8 mouse cellular contexts compared by ENCODE assay signal in genomic region chr4:137844656-137845055, GRCm38 (mm10). TPM values are rescaled to one million over a fixed set of nuclear protein-coding genes. Genes with fewer than 3 reads are reported as not detected.
DNase-seq lines count a peak whose midpoint lies in the region; ATAC-seq and TF ChIP-seq lines count a peak whose summit lies in the region.

No protein-coding gene starts in this region.

- WGBS in spleen, adult 2 months, result 28% methylated on average over 11 of the region's 11 CpGs

- no peaks in the 10 kb centered on the region for H3K9me3 ChIP-seq in ES-Bruce4 (replicated peaks; ENCODE audit: control insufficient read depth, insufficient read depth, low read length, poor library complexity, severe bottlenecking)

- H3K4me3 ChIP-seq in ES-Bruce4 (ENCODE audit: low read depth, low read length), result no peak overlapping the region
- no peak overlapping the region for H3K4me3 ChIP-seq in spleen, adult 2 months (ENCODE audit: extremely low read depth, insufficient read depth, insufficient read length)

- no peak overlapping the region for H3K27ac ChIP-seq in ES-Bruce4 (ENCODE audit: insufficient read depth, low read length)
- H3K27ac ChIP-seq in spleen, adult 2 months (ENCODE audit: insufficient read depth, low read length), result no peak overlapping the region

- no peaks in the 10 kb centered on the region for H3K27me3 ChIP-seq in ES-Bruce4 (ENCODE audit: control insufficient read depth, insufficient read depth, low read length, poor library complexity, severe bottlenecking)
- no peaks in the 10 kb centered on the region for H3K27me3 ChIP-seq in spleen, adult 2 months (ENCODE audit: control insufficient read depth, insufficient read depth, low read length)

- no peak for TF ChIP-seq POLR2A in ES-Bruce4 (IDR thresholded peaks at IDR 0.05; ENCODE audit: insufficient read depth, low read length)
- TF ChIP-seq POLR2A in spleen, adult 2 months (IDR thresholded peaks at IDR 0.05; ENCODE audit: low read depth, low read length), result no peak

- no peaks in the 10 kb centered on the region for H3K36me3 ChIP-seq in ES-Bruce4 (ENCODE audit: control insufficient read depth, insufficient read depth, low read length, poor library complexity, severe bottlenecking)
- no peaks in the 10 kb centered on the region for H3K36me3 ChIP-seq in spleen, adult 2 months (ENCODE audit: control insufficient read depth, insufficient read depth, low read length)

- peak; percentile 71 to 88 for DNase-seq in adrenal gland, adult (ENCODE audit: inconsistent age in 2 of 2, low spot score in 1 of 2)
- DNase-seq in adrenal gland, adult 8-10 months, result no peak
- peak; percentile 73 for DNase-seq in cerebellum, adult 9-11 months
- peak; percentile 72 to 76 for DNase-seq in gastrocnemius, postnatal 36 days
- DNase-seq in layer of hippocampus, postnatal 10 days (ENCODE audit: low spot score in 2 of 2), result peak; percentile 76 to 85
- DNase-seq in spleen, adult 2 months (ENCODE audit: low read depth in 1 of 2, low spot score in 2 of 2), result peak in 1 of 2 experiments; percentile 64

- no peak for TF ChIP-seq EP300 in ES-Bruce4 (IDR thresholded peaks at IDR 0.05; ENCODE audit: insufficient read depth, low read depth, low read length)

- peak; percentile 83 for ATAC-seq in megakaryocyte progenitor cell, adult 5-6 weeks (replicated peaks; ENCODE audit: poor library complexity)

- no peak overlapping the region for H3K9ac ChIP-seq in ES-Bruce4 (ENCODE audit: low read depth, poor library complexity, severe bottlenecking)

- peak; percentile 92 for TF ChIP-seq CTCF in ES-Bruce4 (IDR thresholded peaks at IDR 0.05; ENCODE audit: low read depth, low read length)
- TF ChIP-seq CTCF in spleen, adult 2 months (IDR thresholded peaks at IDR 0.05; ENCODE audit: extremely low read depth, insufficient read depth, insufficient read length, insufficient replicate concordance), result peak; percentile 90; the same call in 1 of the 2 replicates

- intact Hi-C loops in gastrocnemius, postnatal 36 days (cut with DNase I), result loop anchor here (1.0 kb wide), 1 partner anchor 108 kb away; no protein-coding TSS in a partner anchor

- no peaks in the 10 kb centered on the region for H3K4me1 ChIP-seq in ES-Bruce4 (ENCODE audit: control insufficient read depth, insufficient read depth, low read length)
- no peaks in the 10 kb centered on the region for H3K4me1 ChIP-seq in spleen, adult 2 months (ENCODE audit: control insufficient read depth, insufficient read depth, insufficient read length)

RNA-seq across cellular contexts. Expression of gene Ece1, which starts 17.4 kb away (rescaled TPM):
- 100 to 1,000 TPM; 248 to 380 (median 315) TPM for total RNA-seq in adrenal gland, adult 8-10 months (2022)
- polyA plus RNA-seq in ES-Bruce4 (2011; ENCODE audit: insufficient read depth, insufficient read length, low read depth, missing spikeins), result 28.3 and 35.5 TPM in 2 replicates
- total RNA-seq in gastrocnemius, postnatal 36 days (2021), result 10 to 100 TPM; 57.9 to 67.9 TPM
- 10 to 100 TPM; 55.7 to 67.8 TPM for total RNA-seq in layer of hippocampus, postnatal 10 days (2021)
- 6.2 and 7.3 TPM in 2 replicates for total RNA-seq in megakaryocyte progenitor cell, adult 5-6 weeks (2015)
- 2.9 and 3.2 TPM in 2 replicates for total RNA-seq in megakaryocyte progenitor cell, adult 5-6 weeks (2017)
- 17.3 and 18.4 TPM in 2 replicates for polyA plus RNA-seq in spleen, adult 2 months (2012; rRNA removed)

RNA-seq across cellular contexts. Expression of gene Alpl, which starts 48.5 kb away (rescaled TPM):
- total RNA-seq in adrenal gland, adult 8-10 months (2022), result 100 to 1,000 TPM in 2 of 4 experiments, 1 to 10 TPM in 2; 5.0 to 180 (median 83.0) TPM
- polyA plus RNA-seq in ES-Bruce4 (2011; ENCODE audit: insufficient read depth, insufficient read length, low read depth, missing spikeins), result 133 and 158 TPM in 2 replicates
- total RNA-seq in gastrocnemius, postnatal 36 days (2021), result 10 to 100 TPM; 14.1 to 15.9 TPM
- 1 to 10 TPM; 6.0 to 7.4 TPM for total RNA-seq in layer of hippocampus, postnatal 10 days (2021)
- total RNA-seq in megakaryocyte progenitor cell, adult 5-6 weeks (2015), result not detected in 2 replicates
- total RNA-seq in megakaryocyte progenitor cell, adult 5-6 weeks (2017), result not detected in 2 replicates
- polyA plus RNA-seq in spleen, adult 2 months (2012; rRNA removed), result 6.2 and 8.3 TPM in 2 replicates

Comparison
In these comparisons a context has a peak if more than half of its experiments do, and no peak if none do; other contexts are left out.
1. RNA of gene Ece1, which starts 17.4 kb away (total RNA-seq): 248 to 380 TPM in adrenal gland, adult 8-10 months, 57.9 to 67.9 TPM in gastrocnemius, postnatal 36 days and 55.7 to 67.8 TPM in layer of hippocampus, postnatal 10 days; 2.9 to 7.3 TPM in megakaryocyte progenitor cell, adult 5-6 weeks; every median in the first group is over 4 times any median in the second.
2. RNA of gene Alpl, which starts 48.5 kb away (total RNA-seq): 5.0 to 180 TPM in adrenal gland, adult 8-10 months, 14.1 to 15.9 TPM in gastrocnemius, postnatal 36 days and 6.0 to 7.4 TPM in layer of hippocampus, postnatal 10 days; not detected in megakaryocyte progenitor cell, adult 5-6 weeks; every median in the first group is over 4 times any median in the second.